Mouse (Mus musculus) megakaryocyte-erythroid progenitor cell, adult 5-6 weeks (primary cell): Measurements from ENCODE around the gene Kazn. TPM values are rescaled to one million over a fixed set of nuclear protein-coding genes. Genes with fewer than 3 reads are reported as not detected.

Source experiments
- ATAC-seq: replicated peaks from 2 replicates; pipeline ENCODE4 v1.8.0; 2016; ENCODE audit warnings: mild to moderate bottlenecking, inconsistent platforms; ENCODE audit not compliant: severe bottlenecking, poor library complexity, low FRiP score, low TSS enrichment
- total RNA-seq, 2 experiments: library from RNA; stranded (forward) in 1 of 2; stranded (reverse) in 1 of 2; fragments of 200-1000, 215-1000 nt in 1 of 2; fragments of >200 nt in 1 of 2; fragmentation: Nextera tagmentation in 1 of 2; gene quantifications; 2 replicates each; pipeline ENCODE4 v1.2.3; 2014 to 2017

Kazn gene
- total RNA-seq, 2 experiments from 2014 or later = 2.0 TPM; not detected in 1

DNA sequence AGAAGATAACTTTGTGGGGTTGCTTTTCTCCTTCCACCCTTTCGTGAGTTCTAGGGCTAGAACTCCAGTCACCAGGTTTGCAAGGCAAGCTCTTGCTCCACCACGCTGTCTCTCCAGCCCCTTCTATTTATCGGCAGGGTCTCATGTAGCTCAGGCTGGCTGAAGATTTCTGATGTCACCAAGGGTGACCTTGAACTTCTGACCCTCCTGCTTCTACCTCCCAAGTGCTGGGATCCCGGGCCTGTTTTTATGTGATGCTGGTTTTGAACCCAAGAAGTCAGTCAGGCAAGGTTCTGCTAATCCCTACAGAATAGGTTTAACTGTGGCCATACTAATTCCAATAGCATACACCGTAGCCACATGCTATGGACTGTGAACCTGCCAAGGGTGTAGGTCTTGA, 5.4 kb upstream of the Kazn start:
- no peak for ATAC-seq

DNA sequence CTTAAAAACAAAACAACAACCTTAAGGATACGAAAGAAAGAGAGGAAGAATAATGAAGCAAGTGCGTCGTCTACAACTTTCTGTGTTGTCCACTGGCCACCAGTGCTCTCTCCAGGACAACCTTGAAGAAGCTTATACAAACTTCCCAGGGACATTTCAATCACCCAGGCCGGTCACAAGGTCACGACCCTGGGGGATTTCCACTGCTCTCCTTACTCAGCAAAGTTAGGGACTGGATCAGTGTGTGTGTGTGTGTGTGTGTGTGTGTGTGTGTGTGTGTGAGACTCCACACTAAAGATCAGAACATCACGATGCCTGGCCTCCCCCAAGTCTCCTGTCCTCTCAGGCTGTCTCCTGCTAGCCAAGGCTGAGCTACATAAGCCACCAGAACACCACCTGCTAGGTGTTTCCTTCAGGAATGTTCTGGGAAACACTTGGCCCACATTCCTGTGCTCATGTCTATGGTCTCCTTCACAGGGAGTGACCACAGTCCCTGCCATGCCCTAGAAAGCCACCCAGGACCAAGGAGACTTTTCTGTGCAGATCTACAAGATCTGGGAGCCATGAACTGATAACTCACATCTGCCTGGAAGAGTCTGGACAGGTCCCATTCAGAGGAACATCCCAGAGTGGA, 3.7 kb upstream of the Kazn start:
- ATAC-seq = no peak

DNA sequence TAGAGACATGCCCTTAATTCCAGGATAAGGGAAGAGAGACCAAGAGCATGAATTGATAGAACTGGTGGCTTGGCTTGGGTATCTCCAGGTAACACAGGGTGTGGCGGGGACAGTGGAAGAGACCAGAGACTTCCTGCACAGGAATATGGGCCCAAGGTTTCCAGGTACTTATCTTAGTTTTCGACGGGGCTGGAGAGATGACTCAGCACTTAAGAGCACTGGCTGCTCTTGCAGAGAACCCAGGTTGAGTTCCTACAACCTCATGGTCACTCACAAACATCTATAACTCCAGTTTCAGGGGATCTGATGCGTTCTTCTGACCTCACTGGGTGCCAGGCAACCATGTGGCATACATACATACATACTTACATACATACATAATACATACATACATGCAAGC, 3.0 kb upstream of the Kazn start:
- ATAC-seq = no peak

DNA sequence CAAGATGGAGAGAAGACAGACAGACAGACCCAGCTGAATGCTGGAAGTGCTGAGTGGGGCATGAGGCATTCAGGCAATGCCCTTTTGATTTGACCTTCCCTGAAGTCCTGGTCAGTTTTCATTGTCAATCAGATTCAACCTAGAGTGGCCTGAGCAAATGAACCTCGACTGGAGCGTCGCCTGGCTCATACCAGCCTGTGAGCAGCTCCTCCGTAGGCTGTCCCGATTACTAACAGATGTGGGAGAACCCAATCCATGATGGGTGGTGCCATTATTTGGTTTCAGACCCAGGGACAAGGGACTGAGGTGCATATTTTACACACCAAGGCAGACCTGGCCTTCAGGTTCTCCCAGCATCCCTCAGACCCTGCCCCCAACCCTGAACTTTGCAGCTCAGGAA, 1.7 kb upstream of the Kazn start:
- no peak for ATAC-seq

DNA sequence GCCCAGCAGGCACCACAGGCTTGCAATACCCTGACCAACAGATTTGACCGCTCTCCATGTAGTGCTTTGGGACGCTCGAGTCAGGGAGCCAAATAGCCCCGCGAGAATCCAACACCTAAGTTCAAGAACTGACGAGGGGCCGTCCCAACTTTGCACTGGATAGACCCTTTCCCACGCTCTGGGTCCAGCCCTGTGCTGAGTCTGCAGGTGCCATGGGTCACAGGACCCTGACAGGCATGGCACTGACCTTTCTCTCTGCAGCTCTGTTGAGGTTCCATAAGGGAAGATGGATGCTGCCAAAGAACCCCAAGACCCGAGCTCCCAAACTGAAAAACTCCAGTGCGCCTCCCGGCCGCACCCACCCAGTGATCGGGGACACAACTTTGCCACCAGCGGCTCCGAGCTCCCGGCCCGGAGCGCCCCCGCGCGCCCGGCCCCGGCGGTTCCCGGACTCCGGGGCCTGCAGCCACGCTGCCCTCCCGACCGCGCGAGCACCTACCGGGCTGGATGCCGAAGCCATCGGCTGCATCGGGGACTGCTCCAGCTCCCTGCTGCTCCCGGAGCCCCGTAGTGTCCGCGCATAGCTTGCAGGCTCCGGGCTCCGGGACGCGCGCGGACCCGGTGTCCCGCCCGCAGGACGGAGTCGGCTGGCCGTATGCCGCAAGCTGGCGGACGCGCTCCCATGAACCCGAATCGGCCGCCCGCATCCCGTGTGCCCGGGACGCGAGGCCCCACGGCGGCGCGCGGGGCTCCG, 538 bp downstream of the Kazn start:
- 0 out of 2 replicates have a peak, but pooled peaks have one; percentile 19 for ATAC-seq

DNA sequence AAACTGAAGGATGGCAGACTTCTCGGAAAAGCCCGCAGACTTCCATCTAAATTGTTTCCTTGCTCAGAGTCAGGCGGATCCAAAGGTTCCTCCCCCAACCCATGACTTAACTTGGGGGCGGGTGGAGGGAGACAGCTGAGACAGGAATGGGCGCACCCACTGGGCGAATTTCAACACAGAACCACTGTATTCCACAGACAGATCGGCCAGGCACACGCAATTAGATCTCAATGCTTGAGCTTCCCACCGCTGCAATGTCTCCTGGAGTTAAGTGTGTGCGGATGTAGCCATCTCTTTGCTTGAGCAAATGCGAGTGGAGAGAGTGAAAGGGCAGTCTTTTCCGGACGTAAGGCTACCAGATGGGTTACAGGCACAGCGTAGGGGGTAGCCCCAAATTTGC, 1.2 kb downstream of the Kazn start:
- no peak for ATAC-seq

DNA sequence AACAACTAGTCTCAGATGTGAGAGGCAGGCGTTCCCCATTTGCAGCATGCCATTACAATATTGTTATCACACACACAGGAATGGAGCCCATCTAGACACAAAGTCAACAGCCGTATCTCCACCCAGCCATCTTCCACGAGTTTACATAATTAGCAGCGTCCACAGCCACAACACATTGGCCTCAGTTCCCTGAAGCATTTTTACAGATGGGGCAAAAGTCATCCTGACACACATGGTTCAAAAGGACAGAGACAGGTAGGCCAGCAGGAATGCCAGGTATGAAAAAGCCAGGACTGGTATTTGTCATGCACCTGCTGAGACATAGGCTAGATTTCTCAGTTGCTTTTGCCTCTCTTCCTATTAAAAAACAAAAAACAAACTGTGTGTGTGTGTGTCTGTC, 2.5 kb downstream of the Kazn start:
- ATAC-seq = no peak

DNA sequence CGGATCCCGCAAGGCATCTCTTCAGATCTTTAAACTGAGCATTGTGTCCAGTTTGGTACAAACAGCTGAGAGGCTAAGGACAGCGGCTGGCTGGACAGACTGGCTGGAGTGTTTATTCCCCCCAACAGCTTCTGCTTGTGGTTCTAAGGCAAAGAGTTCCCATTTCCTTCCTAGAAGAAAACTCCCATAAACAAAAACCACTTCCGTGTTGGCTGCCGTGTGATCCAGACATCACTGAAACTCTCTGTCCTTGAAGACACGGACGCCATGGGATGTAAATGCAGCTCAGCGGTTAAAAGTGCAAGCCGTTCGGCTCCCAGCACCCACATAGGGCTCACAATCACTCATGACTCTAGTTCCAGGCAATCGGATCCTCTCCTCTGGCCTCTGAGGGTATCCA, 3.8 kb downstream of the Kazn start:
- ATAC-seq = no peak

DNA sequence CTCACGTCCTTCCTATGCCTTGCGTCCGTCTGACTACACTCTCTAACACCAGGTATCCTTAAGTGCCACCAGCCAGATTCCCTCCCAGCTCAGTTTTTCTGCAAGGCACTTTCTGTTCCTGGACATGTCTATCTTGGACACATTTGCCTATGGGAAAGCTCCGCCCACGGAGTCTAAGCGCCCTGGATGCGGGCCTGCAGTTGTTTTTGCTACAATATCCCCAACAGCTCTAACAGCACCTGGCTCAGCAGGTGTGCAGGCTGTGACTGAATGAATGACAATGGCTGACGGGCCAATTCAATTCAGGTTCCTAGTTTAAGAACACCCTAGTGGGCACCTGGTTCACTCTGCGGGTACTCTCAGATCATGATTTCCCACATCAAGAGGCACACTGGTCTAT, 4.4 kb downstream of the Kazn start:
- no peak for ATAC-seq

DNA sequence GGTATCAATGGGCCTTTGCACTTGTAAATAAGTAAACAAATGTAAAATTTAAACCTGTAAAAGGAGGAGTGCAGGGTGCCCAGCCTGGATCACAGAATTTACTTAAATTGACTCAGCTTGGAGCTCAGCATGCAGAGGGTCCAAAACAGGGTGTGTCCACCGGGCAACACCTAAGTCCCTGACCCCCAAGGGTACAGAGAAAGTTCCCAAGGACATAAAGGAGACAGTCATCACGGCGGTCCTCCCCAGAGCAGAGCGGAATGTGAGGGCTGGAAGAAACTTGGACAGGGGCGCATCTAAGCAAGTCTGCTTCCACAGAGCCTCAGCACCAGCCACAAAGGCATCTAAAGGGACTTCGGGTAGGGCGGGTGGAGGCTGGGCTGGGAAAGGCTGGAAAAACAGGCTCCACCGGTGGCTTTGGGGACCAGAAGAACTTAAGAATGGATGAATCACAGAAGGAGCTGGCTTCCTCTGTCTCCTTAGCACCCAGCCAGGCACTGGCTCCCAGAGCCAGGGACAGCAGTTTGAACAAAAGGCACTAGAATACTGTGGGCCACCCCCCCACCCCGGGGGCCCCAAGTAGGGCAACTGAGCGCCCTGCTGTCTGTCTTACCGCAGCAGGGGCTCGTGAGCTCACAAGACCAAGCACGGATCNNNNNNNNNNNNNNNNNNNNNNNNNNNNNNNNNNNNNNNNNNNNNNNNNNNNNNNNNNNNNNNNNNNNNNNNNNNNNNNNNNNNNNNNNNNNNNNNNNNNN, 10.2 kb downstream of the Kazn start:
- no peak for ATAC-seq

DNA sequence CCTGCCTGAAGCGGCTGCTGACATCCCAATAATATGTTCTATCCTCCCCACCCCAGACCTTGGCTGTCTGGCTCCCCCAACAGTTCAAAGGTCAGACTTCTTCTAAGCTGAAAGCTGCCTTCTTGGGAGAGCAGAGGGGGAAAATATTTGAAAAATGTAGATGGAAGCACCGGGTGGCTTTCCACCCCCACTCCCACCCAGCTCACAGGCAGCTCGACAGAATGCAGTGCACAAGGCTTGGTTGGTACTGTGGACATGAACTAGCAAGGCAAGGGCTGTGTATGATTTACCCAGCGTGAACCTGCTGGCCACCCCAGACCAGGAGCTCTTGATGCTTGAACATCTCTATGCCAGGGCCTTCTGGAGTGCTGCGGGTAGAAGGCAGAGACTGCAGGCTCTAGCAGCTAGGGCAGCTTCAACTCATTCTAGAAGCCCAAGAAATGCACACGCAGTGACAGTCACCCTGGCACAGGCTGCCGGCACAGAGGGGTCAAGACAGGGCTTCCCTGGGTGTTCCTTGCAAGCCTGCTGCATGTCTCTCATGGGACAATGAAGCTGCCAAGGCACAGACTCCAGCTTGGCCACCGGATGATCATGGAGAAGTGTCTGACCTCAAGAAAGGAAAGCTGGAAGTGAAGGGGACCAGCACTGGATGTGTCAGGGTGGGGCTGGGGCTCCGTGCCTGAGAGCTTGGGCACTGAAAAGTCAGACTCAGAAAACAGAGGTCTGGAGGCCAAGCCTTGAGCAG, 15.1 kb downstream of the Kazn start:
- ATAC-seq = no peak

DNA sequence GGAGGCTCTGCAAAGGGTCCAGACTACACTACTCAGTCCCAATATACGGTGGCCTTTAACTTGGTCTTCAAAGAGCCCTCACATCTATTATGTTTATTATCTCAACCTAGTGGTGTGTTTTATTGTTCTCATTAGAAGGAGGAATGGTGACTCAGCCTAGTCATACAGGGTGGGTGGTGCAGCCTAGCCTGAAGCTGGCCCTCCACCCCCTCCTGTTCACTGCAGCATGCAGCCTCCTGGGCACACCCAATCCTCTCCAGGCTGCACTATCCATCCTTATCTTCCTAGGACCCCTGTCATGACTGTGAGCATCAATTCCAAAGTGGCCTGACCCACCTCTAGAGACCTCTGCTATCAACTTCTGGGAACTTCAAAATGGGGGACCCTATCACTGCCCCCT, 16.8 kb downstream of the Kazn start:
- ATAC-seq = no peak

DNA sequence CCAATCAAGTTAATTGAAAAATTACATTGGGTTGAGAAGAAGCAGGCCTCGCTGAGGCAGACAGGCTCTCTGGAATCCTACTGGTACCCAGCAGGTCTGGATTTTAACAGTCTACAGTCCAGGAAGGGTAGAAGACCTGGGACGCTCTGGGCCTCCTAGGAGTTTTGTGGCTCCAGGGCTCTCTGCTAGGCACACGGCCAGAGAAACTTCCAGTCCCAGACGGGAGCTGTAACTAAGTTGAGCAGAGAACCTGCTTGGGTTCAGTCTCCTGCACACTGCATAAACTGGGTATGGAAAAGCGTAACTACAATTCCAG, 17.5 kb downstream of the Kazn start:
- ATAC-seq = no peak

DNA sequence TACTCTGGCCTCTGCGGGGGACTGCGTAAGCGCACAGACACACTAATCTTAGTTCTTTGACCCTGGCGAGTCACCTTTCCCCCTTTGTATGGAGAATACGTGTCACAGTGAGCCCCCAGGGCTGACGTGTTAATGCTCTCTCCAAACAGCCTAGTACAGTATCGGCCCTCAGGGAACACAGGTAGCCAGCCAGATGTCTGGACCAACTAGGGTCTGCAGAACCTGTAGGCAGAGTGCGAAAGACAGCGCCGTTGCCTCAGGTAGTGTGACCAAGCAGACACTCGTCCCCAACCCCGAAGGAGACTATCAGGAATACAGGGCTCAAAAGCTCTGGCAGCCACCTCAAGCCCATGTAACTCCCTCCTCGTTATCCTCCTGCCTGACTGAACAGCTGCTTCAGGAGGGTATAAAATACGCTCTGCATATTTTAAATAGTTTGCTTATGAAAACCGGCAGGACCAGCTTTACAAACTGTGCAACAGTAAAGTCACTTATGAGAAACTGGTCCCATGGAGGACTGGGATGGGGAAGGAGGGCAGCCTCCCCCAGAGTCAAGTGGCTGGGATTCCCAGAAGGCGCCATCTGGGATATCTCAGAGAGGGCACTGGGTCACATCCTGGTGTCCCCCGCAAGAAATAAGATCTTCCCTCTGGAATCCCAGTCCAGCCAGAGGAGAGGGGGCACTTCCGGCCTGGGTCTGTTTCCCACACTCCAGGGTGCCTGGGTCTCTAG, 18.0 kb downstream of the Kazn start:
- ATAC-seq = no peak

DNA sequence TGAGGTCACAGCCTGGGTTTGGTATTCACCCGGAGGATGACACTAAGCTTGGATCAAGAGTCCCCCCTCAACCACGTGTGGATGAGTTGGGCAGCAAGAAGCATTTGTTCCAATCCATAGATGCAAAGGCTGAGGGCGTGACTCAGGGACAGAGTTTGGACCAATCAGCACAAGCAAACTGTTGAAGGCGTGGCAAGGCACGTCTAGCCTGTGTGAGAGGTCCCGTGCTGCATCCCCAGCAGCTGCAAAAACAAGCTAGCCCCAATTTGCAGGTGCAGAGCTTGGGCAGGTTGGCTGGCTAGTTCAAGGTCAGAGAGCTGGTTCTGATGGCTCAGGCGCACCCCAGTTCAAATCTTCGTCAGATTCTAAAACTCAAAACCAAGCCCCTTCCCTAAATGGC, 20.2 kb downstream of the Kazn start:
- ATAC-seq = no peak

DNA sequence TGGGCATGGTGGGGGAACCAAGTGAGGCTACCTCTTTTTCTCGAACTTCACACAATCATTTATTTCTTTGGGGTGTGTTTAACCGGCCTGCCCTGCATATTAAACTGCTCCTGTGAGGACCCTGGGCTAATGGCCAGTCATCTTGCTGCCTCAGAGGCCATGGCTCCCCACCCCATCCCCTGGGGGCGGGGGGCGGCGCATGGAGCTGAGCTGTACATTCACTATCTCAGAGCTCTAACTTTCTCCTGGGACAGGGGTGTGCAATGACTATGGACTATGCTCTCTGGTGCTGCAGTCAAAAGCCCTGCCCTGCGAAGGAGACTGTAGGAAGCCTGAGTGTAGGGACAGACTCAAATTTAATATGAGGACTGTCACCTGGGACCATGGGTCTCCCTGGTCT, 22.2 kb downstream of the Kazn start:
- no peak for ATAC-seq

DNA sequence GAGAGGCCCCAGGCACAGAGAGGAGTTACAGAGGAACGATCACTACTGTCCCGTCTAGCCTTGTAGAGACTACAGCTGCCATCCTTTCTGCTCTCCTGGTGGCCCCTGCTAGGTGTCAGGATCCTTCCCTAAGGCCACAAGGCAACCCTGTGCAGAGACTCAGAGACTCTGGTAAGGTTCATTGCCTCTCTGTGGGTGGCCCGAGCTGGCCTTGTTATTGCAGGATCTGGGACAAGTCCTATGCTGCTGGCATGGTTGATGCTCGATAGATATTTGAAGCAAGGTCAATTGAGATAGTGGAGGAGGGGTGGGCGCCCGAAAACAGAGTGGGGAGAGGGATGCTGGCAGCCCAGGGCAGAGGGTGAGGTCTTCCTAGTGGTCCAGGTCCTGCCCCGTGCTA, 23.4 kb downstream of the Kazn start:
- ATAC-seq = no peak

DNA sequence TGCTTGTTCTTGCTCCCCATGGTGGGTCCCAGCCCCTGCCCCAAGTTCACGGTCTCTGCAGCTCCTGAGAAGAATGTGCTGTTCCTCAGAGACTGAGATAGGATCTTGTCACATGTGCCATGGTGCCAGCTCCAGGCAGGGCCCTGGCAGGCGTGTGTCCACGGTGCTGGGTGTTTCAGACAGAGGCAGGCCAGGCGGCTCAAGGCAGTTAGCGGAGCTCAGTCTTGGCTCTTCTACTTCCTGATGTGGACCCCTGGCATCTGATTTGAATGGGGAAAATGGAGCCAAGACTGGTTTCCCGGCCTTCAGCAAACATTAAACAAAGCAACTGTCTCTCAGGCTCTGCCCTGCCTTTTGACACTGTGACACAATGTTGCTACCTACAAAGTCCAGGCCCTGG, 24.7 kb downstream of the Kazn start:
- no peak for ATAC-seq

DNA sequence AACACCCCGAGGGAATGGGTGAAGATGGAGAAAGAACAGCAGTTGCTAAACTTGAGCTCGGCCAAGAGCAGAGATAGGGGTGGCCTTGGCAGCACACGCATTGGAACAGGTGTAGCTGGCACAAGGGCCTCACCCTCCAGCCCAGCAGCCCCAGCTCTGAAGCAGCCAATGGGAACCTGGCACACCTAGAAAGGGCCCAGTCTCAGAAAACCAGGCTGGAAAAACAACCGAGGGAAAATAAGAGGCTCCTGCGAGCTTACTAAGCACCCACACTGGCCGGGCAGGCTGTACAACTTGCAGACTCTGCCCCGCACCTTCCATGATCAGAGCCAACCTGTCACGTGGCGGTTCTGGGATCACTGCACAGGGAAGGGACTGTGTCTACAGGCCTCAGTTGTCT, 26.8 kb downstream of the Kazn start:
- no peak for ATAC-seq

DNA sequence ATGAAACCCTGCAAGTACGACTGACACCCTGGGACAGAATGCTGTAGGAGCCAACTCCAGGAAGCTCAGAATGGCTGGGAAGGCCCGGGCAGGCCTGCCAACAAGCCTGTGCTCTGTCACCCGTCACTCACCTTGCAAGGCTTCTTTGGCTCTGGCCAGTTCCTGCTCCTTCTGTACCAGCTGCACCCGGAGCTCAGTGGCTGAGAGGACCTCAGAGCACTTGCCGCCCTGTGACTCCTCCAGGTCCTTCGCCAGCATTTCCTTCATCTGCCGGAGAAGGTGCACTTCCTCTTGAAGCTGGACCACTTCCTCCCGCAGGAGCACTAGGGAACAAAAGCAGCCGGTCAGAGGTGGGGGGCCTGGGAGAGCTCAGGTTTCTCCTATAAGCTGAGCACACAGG, 29.3 kb downstream of the Kazn start:
- ATAC-seq = no peak
